Mouse (Mus musculus) cortical plate, adult 2 months (tissue): ENCODE measurements around the gene Pced1a.

Experiments
- CTCF ChIP-seq: fragments of 200-500 bp; IDR thresholded peaks from 2 replicates; pipeline ENCODE4 v1.5.1; 2011; ENCODE audit warnings: mild to moderate bottlenecking, control low read depth, low read length; ENCODE audit not compliant: insufficient read depth; ENCODE audit errors: extremely low read depth
- POLR2A ChIP-seq: fragments of 200-500 bp; IDR thresholded peaks from 2 replicates; pipeline ENCODE4 v1.6.1; 2011; ENCODE audit warnings: mild to moderate bottlenecking, low read length, control low read depth; ENCODE audit not compliant: insufficient read depth; ENCODE audit errors: extremely low read depth

GRCm38 (mm10) chr2:130451086-130451726 lies 26.7 kb upstream of the Pced1a start:
- TF ChIP-seq POLR2A (no peak), CTCF (no peak)
